Mouse (Mus musculus) forebrain, embryonic 15.5 days (tissue): ENCODE data around the gene Ddr1. TPM values are rescaled to one million over a fixed set of nuclear protein-coding genes. Genes with fewer than 3 reads are reported as not detected.
"Not testable (repeated sequence)": the region's sequence is repeated elsewhere in the genome, so short reads cannot be mapped to it uniquely, and the experiment has no call there.

Experiments
- ATAC-seq: fragments of 200-750 bp; cut with Nextera tagmentation; replicated peaks from 2 replicates; pipeline ENCODE4 v1.8.0; 2017; ENCODE audit warnings: mild to moderate bottlenecking, moderate TSS enrichment, moderate library complexity
- H3K27ac ChIP-seq: fragments of 300-500 bp; sonication (generic); replicated peaks from 2 replicates; pipeline ENCODE4 v1.5.1; 2015; ENCODE audit warnings: mild to moderate bottlenecking, inconsistent platforms
- H3K27me3 ChIP-seq: fragments of 300-500 bp; sonication (generic); 2 replicates; pipeline ENCODE4 v1.6.1; 2015; ENCODE audit warnings: inconsistent platforms
- H3K36me3 ChIP-seq: fragments of 300-500 bp; sonication (generic); 2 replicates; pipeline ENCODE4 v1.6.1; 2015; ENCODE audit warnings: mild to moderate bottlenecking, inconsistent platforms
- H3K4me1 ChIP-seq: fragments of 300-500 bp; sonication (generic); 2 replicates; pipeline ENCODE4 v1.6.1; 2015; ENCODE audit warnings: inconsistent platforms
- H3K4me2 ChIP-seq: fragments of 300-500 bp; sonication (generic); replicated peaks from 2 replicates; pipeline ENCODE4 v1.6.1; 2015; ENCODE audit warnings: mild to moderate bottlenecking, inconsistent platforms
- H3K4me3 ChIP-seq: fragments of 300-500 bp; sonication (generic); 2 replicates; pipeline ENCODE4 v1.5.1; 2015; ENCODE audit warnings: mild to moderate bottlenecking, inconsistent platforms
- H3K9ac ChIP-seq: fragments of 300-500 bp; sonication (generic); replicated peaks from 2 replicates; pipeline ENCODE4 v1.6.1; 2015; ENCODE audit warnings: mild to moderate bottlenecking, inconsistent platforms
- H3K9me3 ChIP-seq: fragments of 300-500 bp; sonication (generic); 2 replicates; pipeline ENCODE4 v1.6.1; 2016; ENCODE audit warnings: inconsistent platforms
- WGBS: fragments of 180-500 bp; shearing (Covaris S2); methylation state at CpG from one replicate; pipeline ENCODE4 v1.1.7; 2015; ENCODE audit warnings: mixed read lengths; 5-methylcytosine and 5-hydroxymethylcytosine counted together
- polyA plus RNA-seq: library from polyadenylated mRNA; unstranded; fragments of >200 nt; fragmentation: Nextera tagmentation; extraction: Ambion mirVana; gene quantifications from 2 replicates; pipeline ENCODE4 v1.2.1, GENCODE M21; 2015

Ddr1 gene
- polyA plus RNA-seq, 1 experiment from 2014 or later = 127 TPM

DNA sequence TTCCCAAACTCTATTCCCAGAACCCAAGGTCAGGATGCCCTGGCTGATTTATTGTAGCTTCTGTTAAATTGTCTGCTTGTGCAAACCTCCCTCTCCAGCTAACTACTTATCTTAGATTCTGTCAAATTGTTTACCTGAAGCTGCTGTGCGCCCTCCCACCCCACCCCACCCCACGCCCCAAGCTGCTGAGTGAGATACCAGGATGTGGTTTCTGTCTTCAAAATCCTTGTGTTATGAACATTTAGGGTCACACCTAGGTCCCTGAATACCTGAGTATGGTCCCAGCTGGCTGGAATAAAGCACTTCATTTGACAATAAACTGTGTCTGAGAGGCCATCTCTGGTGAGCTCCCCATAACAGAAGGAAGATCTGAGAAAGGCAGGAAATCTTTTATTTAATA is 30.1 kb upstream of the Ddr1 start:
- Histone ChIP-seq H3K4me2 (no peak overlapping the region), H3K27me3 (no peaks in the 10 kb centered on the region), H3K36me3 (no peaks in the 10 kb centered on the region), H3K9ac (no peak overlapping the region), H3K4me3 (no peak overlapping the region), H3K4me1 (peaks cover 4% of the 10 kb centered on the region; the same call in 1 of the 2 replicates), H3K27ac (no peak overlapping the region), H3K9me3 (no peaks in the 10 kb centered on the region)
- ATAC-seq = no peak
- WGBS = 81% methylated on average over 2 of the region's 2 CpGs

DNA sequence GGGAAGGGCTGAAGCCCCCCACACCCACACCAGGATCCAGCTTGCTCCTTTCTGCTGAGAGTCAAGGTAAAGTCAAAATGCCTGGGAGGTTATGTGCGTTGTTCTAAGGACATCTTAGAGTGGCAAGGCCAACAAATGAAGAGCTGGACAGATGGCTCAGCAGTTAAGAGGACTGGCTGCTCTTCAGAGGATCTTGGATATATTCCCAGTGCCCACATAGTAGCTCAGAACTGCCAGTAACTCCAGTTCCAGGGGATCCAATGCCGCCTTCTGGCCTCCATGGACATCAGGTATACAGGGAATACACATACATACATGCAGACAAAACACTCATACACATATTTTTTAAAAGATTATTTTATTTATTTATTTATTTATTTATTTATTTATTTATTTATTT is 29.0 kb upstream of the Ddr1 start:
- Histone ChIP-seq H3K4me1 (peaks cover 4% of the 10 kb centered on the region; the same call in 1 of the 2 replicates), H3K4me3 (no peak overlapping the region), H3K9ac (no peak overlapping the region), H3K27ac (no peak overlapping the region), H3K36me3 (no peaks in the 10 kb centered on the region), H3K27me3 (no peaks in the 10 kb centered on the region), H3K9me3 (no peaks in the 10 kb centered on the region), H3K4me2 (no peak overlapping the region)
- WGBS = 86% methylated on average over 2 of the region's 2 CpGs
- no peak for ATAC-seq

DNA sequence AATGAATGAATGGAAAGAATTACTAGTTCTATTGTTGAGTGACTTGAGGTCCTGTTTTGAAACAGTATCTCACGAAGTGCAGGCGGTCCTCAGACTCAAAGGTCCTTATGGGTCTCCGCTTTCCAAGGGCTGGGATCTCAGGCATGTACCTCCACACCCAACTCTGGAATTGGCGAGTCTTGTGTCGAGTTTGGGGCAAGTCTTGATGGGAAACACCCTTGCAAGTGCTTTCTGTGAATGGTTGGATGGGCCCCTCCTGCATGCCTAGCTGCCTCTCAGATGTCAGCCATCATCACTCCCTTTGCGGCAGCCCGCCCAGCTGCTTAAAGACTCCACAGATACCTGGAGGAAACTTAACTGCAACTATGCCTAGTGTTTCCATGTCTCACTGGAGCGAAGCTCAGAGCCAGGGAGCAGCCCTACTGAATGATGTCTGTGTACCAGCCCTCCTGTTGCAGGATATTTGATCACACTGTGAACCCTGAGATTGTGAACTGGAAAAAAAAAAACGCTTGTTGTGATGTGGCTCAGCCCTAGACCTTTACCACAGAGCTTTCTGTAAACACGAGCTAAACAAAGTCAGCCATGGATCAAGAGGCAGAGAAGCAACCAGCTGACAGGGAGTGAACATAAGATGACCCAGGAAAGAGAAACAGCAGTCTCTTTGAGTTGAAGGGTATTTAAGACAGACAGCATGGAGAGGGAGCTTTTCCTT is 27.2 kb upstream of the Ddr1 start:
- H3K4me3 ChIP-seq = no peak overlapping the region
- no peaks in the 10 kb centered on the region for H3K9me3 ChIP-seq
- no peak for ATAC-seq
- no peak overlapping the region for H3K4me2 ChIP-seq
- no peak overlapping the region for H3K9ac ChIP-seq
- 73% methylated on average over 10 of the region's 10 CpGs for WGBS
- H3K27ac ChIP-seq = no peak overlapping the region
- no peaks in the 10 kb centered on the region for H3K27me3 ChIP-seq
- H3K4me1 ChIP-seq = no peaks in the 10 kb centered on the region; the same call in 1 of the 2 replicates
- H3K36me3 ChIP-seq = no peaks in the 10 kb centered on the region

DNA sequence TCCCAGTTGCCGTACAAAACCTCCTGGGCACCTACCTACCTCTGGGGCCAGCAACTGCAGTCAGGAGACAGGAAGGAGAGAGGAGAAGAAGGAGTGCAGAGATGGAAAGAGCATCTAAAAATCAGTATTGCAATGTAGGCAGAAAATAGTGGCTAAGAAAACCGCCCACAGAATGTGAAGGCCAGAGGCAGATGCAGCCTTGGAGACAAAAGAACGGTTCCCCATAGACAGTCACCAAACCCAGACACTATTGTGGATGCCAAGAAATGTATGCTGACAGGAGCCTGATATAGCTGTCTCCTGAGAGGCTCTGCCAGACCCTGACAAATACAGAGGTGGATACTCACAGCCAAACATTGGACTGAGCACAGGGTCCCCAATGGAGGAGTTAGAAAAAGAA is 25.7 kb upstream of the Ddr1 start:
- H3K4me2 ChIP-seq, H3K27me3 ChIP-seq, H3K4me1 ChIP-seq, H3K4me3 ChIP-seq, H3K9me3 ChIP-seq, H3K27ac ChIP-seq, ATAC-seq, H3K36me3 ChIP-seq, H3K9ac ChIP-seq: not testable (repeated sequence)
- 85% methylated on average over 3 of the region's 3 CpGs for WGBS

DNA sequence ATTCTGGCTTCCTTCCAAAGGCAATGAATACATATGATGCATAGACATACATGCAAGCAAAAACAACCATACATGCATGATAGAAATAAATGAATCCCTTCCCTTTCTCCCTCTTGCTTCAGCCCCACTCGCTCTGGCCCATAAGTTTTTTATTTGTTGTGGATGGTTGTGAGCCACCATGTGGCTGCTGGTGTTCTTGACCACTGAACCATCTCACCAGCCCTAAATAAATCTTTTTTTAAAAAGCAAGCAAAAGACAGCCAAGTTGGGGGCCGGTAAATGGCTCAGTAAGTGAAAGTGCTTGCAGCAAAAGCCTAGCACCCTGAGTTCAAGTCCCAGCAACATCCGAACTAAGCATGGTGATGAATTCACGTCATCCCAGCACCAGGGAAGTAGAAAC is 24.4 kb upstream of the Ddr1 start:
- 77% methylated on average over 4 of the region's 4 CpGs for WGBS
- Histone ChIP-seq H3K4me2 (no peak overlapping the region), H3K27ac (no peak overlapping the region), H3K4me3 (no peak overlapping the region), H3K9me3 (no peaks in the 10 kb centered on the region), H3K4me1 (peaks cover 5% of the 10 kb centered on the region; the same call in 1 of the 2 replicates), H3K9ac (no peak overlapping the region), H3K27me3 (no peaks in the 10 kb centered on the region), H3K36me3 (no peaks in the 10 kb centered on the region)
- no peak for ATAC-seq

DNA sequence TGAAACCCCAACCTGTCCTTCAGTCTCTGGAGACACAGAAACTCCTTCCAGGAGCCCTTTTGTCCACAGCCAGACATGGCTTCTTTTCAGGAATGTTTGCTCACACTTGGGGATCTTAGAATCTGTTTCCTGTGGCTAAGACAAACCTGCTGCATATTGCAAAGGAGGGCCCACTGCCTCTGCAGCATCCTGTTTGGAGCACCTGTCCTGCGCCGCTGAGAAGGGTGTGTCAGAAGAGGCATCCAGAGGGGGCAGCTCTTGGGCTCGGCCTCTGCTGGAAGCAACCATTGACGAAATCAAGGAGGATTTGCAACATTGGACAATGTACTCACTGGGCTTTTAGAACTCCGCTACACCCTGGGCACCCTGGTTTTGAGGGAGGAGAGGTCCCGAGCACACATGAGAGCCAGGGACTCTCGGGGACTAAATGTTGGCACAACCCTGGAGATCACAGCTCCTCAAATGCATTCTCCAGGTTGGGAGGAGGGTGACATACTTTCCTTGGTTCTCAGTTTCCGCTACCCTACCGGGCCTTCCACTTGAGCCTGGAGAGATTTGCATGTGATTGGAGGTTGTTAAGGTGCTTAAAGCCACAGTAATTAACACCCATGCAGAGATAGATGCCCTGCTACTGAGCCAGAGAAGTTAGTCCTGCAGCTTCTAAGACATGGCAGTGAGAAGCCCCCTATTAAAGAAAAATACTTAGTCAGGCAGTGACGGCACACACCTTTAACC is 23.2 kb upstream of the Ddr1 start:
- no peak overlapping the region for H3K9ac ChIP-seq
- H3K27me3 ChIP-seq = no peaks in the 10 kb centered on the region
- WGBS = 37% methylated on average over 10 of the region's 10 CpGs
- H3K4me3 ChIP-seq = no peak overlapping the region
- H3K27ac ChIP-seq = no peak overlapping the region
- H3K4me2 ChIP-seq = no peak overlapping the region
- no peaks in the 10 kb centered on the region for H3K36me3 ChIP-seq
- no peaks in the 10 kb centered on the region for H3K9me3 ChIP-seq
- H3K4me1 ChIP-seq = peaks cover 5% of the 10 kb centered on the region; the same call in 1 of the 2 replicates
- no peak for ATAC-seq

DNA sequence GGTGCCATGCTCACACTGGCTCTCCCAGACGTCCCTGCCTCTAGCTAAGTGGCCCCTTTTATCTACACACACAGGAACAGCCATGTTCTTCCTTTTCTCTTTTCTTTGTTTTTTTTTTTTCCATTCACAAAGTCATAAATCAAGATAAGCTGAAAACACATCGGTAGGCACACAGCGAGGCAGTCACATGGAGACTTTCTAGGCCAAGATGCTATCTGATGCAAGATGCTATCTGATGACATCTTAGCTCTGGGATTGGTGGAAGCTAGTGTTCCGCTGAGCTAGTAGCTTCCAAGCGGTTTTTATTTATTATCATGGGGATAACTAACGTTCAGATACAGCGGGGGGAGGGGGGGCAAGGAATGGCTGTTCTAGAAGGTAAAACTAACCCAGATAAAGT is 22.6 kb upstream of the Ddr1 start:
- ATAC-seq = no peak
- H3K4me2 ChIP-seq = no peak overlapping the region
- H3K9ac ChIP-seq = no peak overlapping the region
- H3K27ac ChIP-seq = no peak overlapping the region
- 60% methylated on average over 7 of the region's 7 CpGs for WGBS
- H3K9me3 ChIP-seq = no peaks in the 10 kb centered on the region
- H3K36me3 ChIP-seq = no peaks in the 10 kb centered on the region
- H3K4me3 ChIP-seq = no peak overlapping the region
- peaks cover 5% of the 10 kb centered on the region; the same call in 1 of the 2 replicates for H3K4me1 ChIP-seq
- no peaks in the 10 kb centered on the region for H3K27me3 ChIP-seq

DNA sequence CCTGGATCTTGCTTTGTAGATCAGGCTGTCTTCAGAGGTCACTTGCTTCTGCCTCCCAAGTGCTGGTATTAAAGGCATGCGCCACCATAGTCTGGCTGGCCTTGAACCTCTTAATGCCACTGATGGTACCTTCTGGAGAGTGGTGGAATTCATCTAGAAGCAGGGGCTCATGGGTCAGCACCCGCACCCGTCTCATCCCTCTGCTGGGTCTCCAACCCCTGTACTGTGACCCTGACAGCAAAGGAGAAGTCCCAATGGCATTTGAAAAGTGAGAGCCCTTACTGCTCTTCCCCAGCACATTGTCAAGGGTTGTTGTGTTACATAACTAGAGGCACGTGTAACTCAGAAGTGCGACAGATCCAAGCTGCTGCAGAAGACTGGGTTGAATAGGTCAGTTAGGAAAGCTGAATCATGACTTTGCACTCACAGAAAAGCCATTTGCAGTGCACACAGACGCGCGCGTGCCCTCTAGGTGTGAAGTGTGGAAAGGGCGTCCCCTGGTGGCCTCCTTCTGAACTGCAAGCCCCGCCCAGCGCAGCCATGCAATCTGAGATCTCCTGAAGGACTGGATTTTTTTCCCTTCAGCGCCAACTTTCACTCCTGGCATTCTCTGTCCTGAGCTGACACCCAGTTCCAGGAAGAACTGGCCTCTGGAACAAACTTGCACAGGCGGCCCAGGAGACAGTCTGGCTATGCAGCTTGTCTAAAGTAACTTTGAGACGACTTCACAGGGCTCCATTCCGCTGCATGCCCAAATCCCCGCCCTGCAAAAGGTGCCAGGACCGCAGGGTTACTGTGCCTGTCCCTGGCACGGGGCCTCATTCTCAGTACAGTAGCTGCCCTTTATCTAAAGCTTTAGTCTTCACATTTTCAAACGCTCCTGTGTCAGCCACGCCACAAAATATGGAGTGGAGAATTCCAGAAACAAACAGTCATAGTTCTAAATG is 21.1 kb upstream of the Ddr1 start:
- peak overlapping the region; percentile 27; the same call in 1 of the 2 replicates for H3K4me2 ChIP-seq
- H3K27ac ChIP-seq = no peak overlapping the region
- no peaks in the 10 kb centered on the region for H3K9me3 ChIP-seq
- ATAC-seq = peak; percentile 52
- no peaks in the 10 kb centered on the region for H3K36me3 ChIP-seq
- peaks cover 10% of the 10 kb centered on the region for H3K4me1 ChIP-seq
- 25% methylated on average over 21 of the region's 21 CpGs for WGBS
- H3K9ac ChIP-seq = no peak overlapping the region
- no peaks in the 10 kb centered on the region for H3K27me3 ChIP-seq
- H3K4me3 ChIP-seq = no peak overlapping the region

DNA sequence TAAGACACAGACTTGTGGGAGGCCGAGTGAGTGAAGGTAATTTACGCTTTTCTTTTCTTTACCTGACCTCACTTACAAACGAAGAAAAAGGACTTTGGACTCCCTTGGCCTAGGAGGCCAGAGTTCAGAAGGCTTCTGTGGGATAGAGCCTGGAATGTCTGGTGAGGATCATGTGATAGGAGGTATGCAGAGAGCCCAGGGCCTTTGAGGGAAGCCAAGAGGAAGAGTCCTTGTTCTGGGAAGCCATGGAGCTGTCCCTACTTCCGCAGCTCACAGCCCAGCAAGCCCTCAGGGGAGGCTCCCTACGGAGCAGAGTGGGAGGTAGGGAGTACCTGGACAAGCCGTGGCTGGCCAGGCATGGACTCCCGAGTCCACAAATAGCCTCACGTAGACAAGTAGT is 17.3 kb upstream of the Ddr1 start:
- H3K4me3 ChIP-seq = no peak overlapping the region
- H3K4me2 ChIP-seq = no peak overlapping the region
- H3K27me3 ChIP-seq = no peaks in the 10 kb centered on the region
- ATAC-seq = no peak
- 80% methylated on average over 8 of the region's 8 CpGs for WGBS
- no peaks in the 10 kb centered on the region for H3K9me3 ChIP-seq
- H3K9ac ChIP-seq = no peak overlapping the region
- no peaks in the 10 kb centered on the region for H3K36me3 ChIP-seq
- no peak overlapping the region for H3K27ac ChIP-seq
- peaks cover 18% of the 10 kb centered on the region for H3K4me1 ChIP-seq

DNA sequence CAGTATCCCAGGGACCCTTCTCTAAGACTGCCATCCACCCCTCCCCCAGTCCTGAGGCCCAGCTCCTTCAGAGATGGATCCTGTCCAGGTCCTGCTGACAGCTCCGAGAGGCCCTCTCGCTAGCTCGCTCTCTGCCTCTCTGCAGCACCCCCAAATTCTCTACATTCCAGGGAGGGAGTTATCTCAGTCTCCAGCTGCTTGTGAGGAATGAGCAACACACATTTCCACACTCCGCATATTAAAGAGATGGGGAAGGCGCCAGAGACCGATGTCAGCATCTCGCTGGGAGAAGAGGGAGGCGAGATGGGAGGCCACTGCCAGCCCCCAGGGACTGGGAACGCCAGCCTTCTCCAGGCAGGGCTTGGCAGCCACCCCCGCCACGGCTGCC is 15.9 kb upstream of the Ddr1 start:
- 6% methylated on average over 11 of the region's 11 CpGs for WGBS
- H3K9ac ChIP-seq = 0 out of 2 replicates have a peak overlapping the region, but pooled peaks have one; percentile 11

DNA sequence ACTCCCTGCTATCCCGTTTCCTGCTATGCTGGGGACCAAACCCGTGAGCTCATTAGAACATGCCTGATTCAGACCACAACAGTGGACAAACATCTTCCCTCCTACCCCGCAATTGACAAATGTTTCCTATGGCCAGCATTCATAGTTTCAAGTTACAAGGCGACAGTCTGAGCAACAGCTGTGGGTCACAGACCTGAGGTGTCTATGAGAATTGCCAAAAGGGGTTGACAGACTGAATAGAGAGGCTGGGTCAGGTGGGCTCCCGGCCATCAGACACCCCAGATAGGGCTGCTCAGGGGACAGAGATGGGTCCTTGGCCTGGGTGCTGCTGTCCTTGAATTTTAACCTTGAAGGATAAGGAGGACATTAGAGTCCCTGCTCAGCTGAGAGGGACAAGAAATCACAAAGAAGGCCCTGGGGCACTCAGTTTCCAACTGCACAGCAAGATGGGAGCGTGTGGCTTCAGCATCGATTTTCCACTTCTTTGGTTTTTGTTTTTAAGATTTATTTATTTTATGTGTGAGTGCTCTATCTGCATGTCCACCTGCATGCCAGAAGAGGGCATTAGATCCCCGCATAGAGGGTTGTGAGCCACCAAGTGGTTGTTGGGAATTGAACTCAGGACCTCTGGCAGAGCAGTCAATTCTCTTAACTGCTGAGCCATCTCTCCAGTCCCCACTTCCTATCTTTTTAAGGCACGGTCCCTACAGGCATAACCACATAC is 15.4 kb upstream of the Ddr1 start:
- H3K9me3 ChIP-seq = no peaks in the 10 kb centered on the region
- H3K4me1 ChIP-seq = peaks cover 13% of the 10 kb centered on the region
- H3K36me3 ChIP-seq = no peaks in the 10 kb centered on the region
- ATAC-seq = no peak
- H3K4me3 ChIP-seq = no peak overlapping the region
- H3K9ac ChIP-seq = no peak overlapping the region
- peak overlapping the region; percentile 34; the same call in 1 of the 2 replicates for H3K4me2 ChIP-seq
- 56% methylated on average over 9 of the region's 9 CpGs for WGBS
- peak overlapping the region; percentile 76 for H3K27ac ChIP-seq
- no peaks in the 10 kb centered on the region for H3K27me3 ChIP-seq

More for the DNA sequence above, 15.9 kb upstream of the Ddr1 start:
- ATAC-seq = peak; percentile 66
- H3K4me2 ChIP-seq = peak overlapping the region; percentile 34
- H3K27ac ChIP-seq = peak overlapping the region; percentile 76
- H3K9me3 ChIP-seq = no peaks in the 10 kb centered on the region
- no peaks in the 10 kb centered on the region for H3K36me3 ChIP-seq
- H3K4me3 ChIP-seq = no peak overlapping the region
- peaks cover 13% of the 10 kb centered on the region for H3K4me1 ChIP-seq
- no peaks in the 10 kb centered on the region for H3K27me3 ChIP-seq
